Comparison of ENCODE assay signal across 9 mouse cellular contexts in genomic region chr8:127534789-127535188, GRCm38 (mm10).
DNase-seq lines count a peak whose midpoint lies in the region; ATAC-seq and TF ChIP-seq lines count a peak whose summit lies in the region.
"Had no signal": no experiment of that assay in that cellular context is flagged by ENCODE, and none has a peak within 500 bp of the region (broad histone marks: within the 10 kb centered on the region; RNA-seq: fewer than 3 reads in every experiment).

No protein-coding gene starts in this region.

- no peak for ATAC-seq in hindbrain, embryonic 14.5 days (ENCODE audit: low FRiP score)
- ATAC-seq in hindbrain, embryonic 16.5 days: no peak; the same call in 1 of the 2 replicates

- DNase-seq in hindbrain, embryonic 14.5 days (ENCODE audit: low spot score): no peak
- DNase-seq in brain, embryonic 14.5 days (ENCODE audit: low read depth): peak; percentile 88
- DNase-seq in frontal cortex, postnatal 10 days (ENCODE audit: low spot score in 2 of 2): peak; percentile 21 to 22
- peak; percentile 46 for DNase-seq in lung, postnatal 14 days
- DNase-seq in cerebellum, adult 8-10 months: no peak
- DNase-seq in ovary, adult 18-20 months (ENCODE audit: low spot score): no peak
- no peak for DNase-seq in urinary bladder, postnatal 10 days (ENCODE audit: low spot score)
- DNase-seq: liver, embryonic 13.5 days had no signal

- no peaks in the 10 kb centered on the region for H3K9me3 ChIP-seq in hindbrain, embryonic 14.5 days (ENCODE audit: control insufficient read depth, low read length)
- H3K9me3 ChIP-seq in hindbrain, embryonic 16.5 days (ENCODE audit: control insufficient read depth, low read length): no peaks in the 10 kb centered on the region
- H3K9me3 ChIP-seq: liver, embryonic 13.5 days had no signal

- H3K27ac ChIP-seq in hindbrain, embryonic 14.5 days: peak overlapping the region; percentile 44
- H3K27ac ChIP-seq in hindbrain, embryonic 16.5 days (ENCODE audit: low read depth, low read length): no peak overlapping the region
- H3K27ac ChIP-seq: liver, embryonic 13.5 days had no signal

- WGBS in hindbrain, embryonic 14.5 days: 45% methylated on average over 3 of the region's 3 CpGs
- WGBS in hindbrain, embryonic 16.5 days: 37% methylated on average over 3 of the region's 3 CpGs

- H3K9ac ChIP-seq in hindbrain, embryonic 14.5 days: no peak overlapping the region
- H3K9ac ChIP-seq in hindbrain, embryonic 16.5 days (ENCODE audit: low read depth, low read length): no peak overlapping the region
- H3K9ac ChIP-seq: liver, embryonic 13.5 days had no signal

- peaks cover 17% of the 10 kb centered on the region for H3K4me1 ChIP-seq in hindbrain, embryonic 14.5 days (replicated peaks; ENCODE audit: control insufficient read depth, insufficient read depth, low read length)
- peaks cover 9% of the 10 kb centered on the region for H3K4me1 ChIP-seq in hindbrain, embryonic 16.5 days (ENCODE audit: control insufficient read depth, insufficient read depth, low read depth, low read length)
- H3K4me1 ChIP-seq: liver, embryonic 13.5 days had no signal

- TF ChIP-seq CTCF in brain, embryonic 14.5 days (IDR thresholded peaks at IDR 0.05; ENCODE audit: borderline replicate concordance, extremely low read depth, insufficient read depth, insufficient read length): no peak

- TF ChIP-seq POLR2A in brain, embryonic 14.5 days (IDR thresholded peaks at IDR 0.05; ENCODE audit: borderline replicate concordance, extremely low read depth, insufficient read depth, insufficient read length, poor library complexity, severe bottlenecking): no peak

- no peak overlapping the region for H3K4me3 ChIP-seq in hindbrain, embryonic 14.5 days (replicated peaks; ENCODE audit: low read length)
- H3K4me3 ChIP-seq in hindbrain, embryonic 16.5 days (ENCODE audit: low read length): no peak overlapping the region
- H3K4me3 ChIP-seq: liver, embryonic 13.5 days had no signal

- no peaks in the 10 kb centered on the region for H3K36me3 ChIP-seq in hindbrain, embryonic 14.5 days (replicated peaks; ENCODE audit: control insufficient read depth, insufficient read depth)
- H3K36me3 ChIP-seq in hindbrain, embryonic 16.5 days (ENCODE audit: control insufficient read depth, insufficient read depth, low read length): no peaks in the 10 kb centered on the region
- H3K36me3 ChIP-seq: liver, embryonic 13.5 days had no signal

- no peaks in the 10 kb centered on the region for H3K27me3 ChIP-seq in hindbrain, embryonic 14.5 days (ENCODE audit: control insufficient read depth, insufficient read depth, low read length)
- H3K27me3 ChIP-seq in hindbrain, embryonic 16.5 days (replicated peaks; ENCODE audit: control insufficient read depth, insufficient read depth, low read length): no peaks in the 10 kb centered on the region
- H3K27me3 ChIP-seq: liver, embryonic 13.5 days had no signal

- H3K4me2 ChIP-seq in hindbrain, embryonic 14.5 days (replicated peaks): no peak overlapping the region
- H3K4me2 ChIP-seq in hindbrain, embryonic 16.5 days (ENCODE audit: low read length): no peak overlapping the region
- H3K4me2 ChIP-seq: liver, embryonic 13.5 days had no signal

Comparison
In these comparisons a context has a peak if more than half of its experiments do, and no peak if none do; other contexts are left out.
1. DNase-seq: peak in brain, embryonic 14.5 days (single experiment), frontal cortex, postnatal 10 days (2 of 2) and lung, postnatal 14 days (single experiment); none in hindbrain, embryonic 14.5 days (single experiment), cerebellum, adult 8-10 months (single experiment), ovary, adult 18-20 months (single experiment) and urinary bladder, postnatal 10 days (single experiment).